Mouse (Mus musculus) CH12.LX (cell line): Measurements from ENCODE around the gene Tnpo2. TPM values are rescaled to one million over a fixed set of nuclear protein-coding genes. Genes with fewer than 3 reads are reported as not detected.

ENCODE experiments used
- DNase-seq: peaks from one replicate; pipeline ENCODE4 v3.0.0-alpha.2; 2013; ENCODE audit errors: extremely low read depth
- H3K27ac ChIP-seq: 2 replicates; pipeline ENCODE4 v1.5.1; 2012; ENCODE audit warnings: low read depth, mild to moderate bottlenecking, control low read depth, moderate library complexity; ENCODE audit not compliant: insufficient read depth
- H3K27me3 ChIP-seq: replicated peaks from 2 replicates; pipeline ENCODE3; 2012; ENCODE audit warnings: inconsistent platforms
- H3K36me3 ChIP-seq, 2 experiments: replicated peaks in 1 of 2; 2 replicates each; pipeline versions ENCODE3 to v1.6.1; 2012; ENCODE audit warnings: inconsistent platforms in 1 of 2, low read length in 1 of 2, mild to moderate bottlenecking in 1 of 2, mixed read lengths in 1 of 2, moderate library complexity in 1 of 2; ENCODE audit not compliant: control insufficient read depth in 1 of 2, insufficient read depth in 1 of 2
- H3K4me1 ChIP-seq, 2 experiments: 2 replicates each; pipeline ENCODE4 v1.6.1; 2012; ENCODE audit warnings: inconsistent platforms in 1 of 2, moderate library complexity in 1 of 2; ENCODE audit not compliant: insufficient read depth in 2 of 2, control insufficient read depth in 1 of 2
- H3K4me2 ChIP-seq: 2 replicates; pipeline ENCODE4 v1.6.1; 2012; ENCODE audit warnings: low read depth, mild to moderate bottlenecking, control low read depth; ENCODE audit not compliant: poor library complexity, insufficient read depth, severe bottlenecking
- H3K4me3 ChIP-seq, 3 experiments: fragments of 150-350 bp in 1 of 3; sonication (generic) in 1 of 3; replicated peaks in 1 of 3; 2 replicates each; pipeline versions ENCODE3 to v1.5.1; 2011 to 2012; ENCODE audit warnings: low read depth in 2 of 3, low read length in 2 of 3, mild to moderate bottlenecking in 2 of 3, moderate library complexity in 2 of 3, control low read depth in 1 of 3, improper control_type of control experiment in 1 of 3, inconsistent platforms in 1 of 3, mixed read lengths in 1 of 3; ENCODE audit not compliant: poor library complexity in 1 of 3
- H3K79me2 ChIP-seq: replicated peaks from 2 replicates; pipeline ENCODE4 v1.6.1; 2012; ENCODE audit warnings: mild to moderate bottlenecking, moderate library complexity; ENCODE audit not compliant: control insufficient read depth, poor library complexity, insufficient read depth, severe bottlenecking; ENCODE audit errors: extremely low read depth
- H3K9ac ChIP-seq: 2 replicates; pipeline ENCODE4 v1.6.1; 2012; ENCODE audit warnings: low read depth, mild to moderate bottlenecking, control low read depth, moderate library complexity; ENCODE audit not compliant: insufficient read depth
- H3K9me3 ChIP-seq: replicated peaks from 2 replicates; pipeline ENCODE3; 2012; ENCODE audit warnings: low read length, inconsistent platforms, mixed read lengths
- BHLHE40 ChIP-seq: IDR thresholded peaks from 2 replicates; pipeline ENCODE4 v1.6.1; 2011; ENCODE audit warnings: mild to moderate bottlenecking, low read depth, low read length, improper control_type of control experiment
- CHD2 ChIP-seq: IDR thresholded peaks from 2 replicates; pipeline ENCODE4 v1.6.1; 2011; ENCODE audit warnings: low read length, improper control_type of control experiment
- E2F4 ChIP-seq: IDR thresholded peaks from 2 replicates; pipeline ENCODE4 v1.6.1; 2011; ENCODE audit warnings: low read depth, low read length, improper control_type of control experiment; ENCODE audit not compliant: insufficient replicate concordance
- ELF1 ChIP-seq: IDR thresholded peaks from 2 replicates; pipeline ENCODE4 v1.6.1; 2014; ENCODE audit warnings: low read depth, mild to moderate bottlenecking, inconsistent platforms, low read length, improper control_type of control experiment
- EP300 ChIP-seq: IDR thresholded peaks from 2 replicates; pipeline ENCODE4 v1.6.1; 2011; ENCODE audit warnings: low read length, improper control_type of control experiment
- GABPA ChIP-seq: IDR thresholded peaks from 2 replicates; pipeline ENCODE4 v1.6.1; 2012; ENCODE audit warnings: low read depth, low read length, improper control_type of control experiment, inconsistent platforms; ENCODE audit not compliant: insufficient replicate concordance
- JUN ChIP-seq: IDR thresholded peaks from 2 replicates; pipeline ENCODE4 v1.6.1; 2011; ENCODE audit warnings: low read depth, mild to moderate bottlenecking, low read length, improper control_type of control experiment, moderate library complexity; ENCODE audit not compliant: insufficient read depth
- KAT2A ChIP-seq: IDR thresholded peaks from 2 replicates; pipeline ENCODE4 v1.6.1; 2012; ENCODE audit warnings: low read length, improper control_type of control experiment, inconsistent platforms; ENCODE audit not compliant: insufficient replicate concordance
- MAFK ChIP-seq: IDR thresholded peaks from 2 replicates; pipeline ENCODE4 v1.6.1; 2011; ENCODE audit warnings: low read length, improper control_type of control experiment; ENCODE audit not compliant: insufficient replicate concordance
- MAZ ChIP-seq: IDR thresholded peaks from 2 replicates; pipeline ENCODE4 v1.6.1; 2012; ENCODE audit warnings: low read depth, mild to moderate bottlenecking, inconsistent platforms, low read length, improper control_type of control experiment, moderate library complexity
- MEF2A ChIP-seq: IDR thresholded peaks from 2 replicates; pipeline ENCODE4 v1.6.1; 2014; ENCODE audit warnings: low read depth, mild to moderate bottlenecking, inconsistent platforms, low read length, improper control_type of control experiment, borderline replicate concordance
- MXI1 ChIP-seq: IDR thresholded peaks from 2 replicates; pipeline ENCODE4 v1.6.1; 2011; ENCODE audit warnings: mild to moderate bottlenecking, low read depth, low read length, improper control_type of control experiment
- MYC ChIP-seq: IDR thresholded peaks from 2 replicates; pipeline ENCODE4 v1.6.1; 2011; ENCODE audit warnings: low read depth, mild to moderate bottlenecking, improper control_type of control experiment, low read length
- NELFE ChIP-seq: IDR thresholded peaks from 2 replicates; pipeline ENCODE4 v1.6.1; 2011; ENCODE audit warnings: low read depth, low read length, improper control_type of control experiment
- NRF1 ChIP-seq: IDR thresholded peaks from 2 replicates; pipeline ENCODE4 v1.6.1; 2014; ENCODE audit warnings: low read depth, mild to moderate bottlenecking, inconsistent platforms, low read length, improper control_type of control experiment, moderate library complexity
- PAX5 ChIP-seq: IDR thresholded peaks from 2 replicates; pipeline ENCODE4 v1.6.1; 2012; ENCODE audit warnings: low read length, inconsistent platforms, mixed read lengths
- POLR2A ChIP-seq: IDR thresholded peaks from 2 replicates; pipeline ENCODE4 v1.6.1; 2011; ENCODE audit warnings: low read depth, mild to moderate bottlenecking, improper control_type of control experiment, low read length
- POLR2AphosphoS2 ChIP-seq: IDR thresholded peaks from 2 replicates; pipeline ENCODE4 v1.6.1; 2011; ENCODE audit warnings: low read depth, low read length, improper control_type of control experiment
- RCOR1 ChIP-seq: conservative IDR thresholded peaks from 2 replicates; pipeline ENCODE4 v1.6.1; 2012; ENCODE audit warnings: low read depth, mild to moderate bottlenecking, inconsistent platforms, low read length, improper control_type of control experiment
- SIN3A ChIP-seq: IDR thresholded peaks from 2 replicates; pipeline ENCODE4 v1.6.1; 2012; ENCODE audit warnings: low read length, improper control_type of control experiment, inconsistent platforms
- SMC3 ChIP-seq: IDR thresholded peaks from 2 replicates; pipeline ENCODE4 v1.6.1; 2011; ENCODE audit warnings: low read depth, low read length, improper control_type of control experiment
- TBP ChIP-seq: conservative IDR thresholded peaks from 2 replicates; pipeline ENCODE4 v1.6.1; 2011; ENCODE audit warnings: low read depth, low read length, improper control_type of control experiment
- TCF12 ChIP-seq: IDR thresholded peaks from 2 replicates; pipeline ENCODE4 v1.6.1; 2014; ENCODE audit warnings: low read depth, mild to moderate bottlenecking, inconsistent platforms, low read length, improper control_type of control experiment
- UBTF ChIP-seq: IDR thresholded peaks from 2 replicates; pipeline ENCODE4 v1.6.1; 2012; ENCODE audit warnings: low read depth, mild to moderate bottlenecking, inconsistent platforms, low read length, improper control_type of control experiment, moderate library complexity
- ZC3H11A ChIP-seq: IDR thresholded peaks from 2 replicates; pipeline ENCODE4 v1.6.1; 2012; ENCODE audit warnings: low read depth, mild to moderate bottlenecking, inconsistent platforms, low read length, improper control_type of control experiment
- ZKSCAN1 ChIP-seq: IDR thresholded peaks from 2 replicates; pipeline ENCODE4 v1.6.1; 2012; ENCODE audit warnings: low read depth, inconsistent platforms, low read length, improper control_type of control experiment, borderline replicate concordance
- ZNF384 ChIP-seq: IDR thresholded peaks from 2 replicates; pipeline ENCODE4 v1.6.1; 2012; ENCODE audit warnings: low read depth, low read length, improper control_type of control experiment, inconsistent platforms
- dilution Hi-C: fragments of 300-500 bp; cut with MboI; formaldehyde crosslinking; loops from 2 replicates; pipeline ENCODE4 v1.14.3; 2020; ENCODE audit warnings: low sequenced_read_pairs; ENCODE audit not compliant: extremely low pct_unique_long_range_greater_than_20kb, extremely low pct_ligation_motif_present
- in situ Hi-C: fragments of 300-500 bp; cut with MboI; formaldehyde crosslinking; loops from 3 replicates; pipeline ENCODE4 v1.14.3; 2019; ENCODE audit warnings: low sequenced_read_pairs, low pct_ligation_motif_present, low pct_unique_long_range_greater_than_20kb, mixed read lengths
- polyA plus RNA-seq: library from polyadenylated mRNA; unstranded; fragments of >175 nt; gene quantifications from 2 replicates; pipeline ENCODE4 v1.2.1, GENCODE M21; 2012; ENCODE audit warnings: low read depth; ENCODE audit not compliant: insufficient read length
- total RNA-seq, 2 experiments: library from RNA; depleted of rRNA; stranded (reverse); fragments of 300-350 nt in 1 of 2; fragments of >200 nt in 1 of 2; gene quantifications; 2 replicates each; pipeline ENCODE4 v1.2.3; 2012 to 2014

The Tnpo2 gene
- total and polyA plus RNA-seq, 3 experiments, result 36.3 to 57.0 (median 48.0) TPM

- Histone ChIP-seq H3K9ac (no peak overlapping the region), H3K4me2 (no peak overlapping the region), H3K27me3 (no peaks in the 10 kb centered on the region), H3K9me3 (no peaks in the 10 kb centered on the region), H3K79me2 (no peaks in the 10 kb centered on the region), H3K4me3 (no peak overlapping the region), H3K4me1 (peaks cover 5 to 18% of the 10 kb centered on the region in 2 experiments), H3K36me3 (peaks cover 31 to 57% of the 10 kb centered on the region in 2 experiments), H3K27ac (no peak overlapping the region)
- dilution Hi-C loops (no loop called here), in situ Hi-C loops (no loop called here)
- TF ChIP-seq TBP (no peak), NRF1 (no peak), MXI1 (no peak), SIN3A (no peak), GABPA (no peak), ZKSCAN1 (no peak), POLR2AphosphoS2 (no peak), MAFK (no peak), ZNF384 (no peak), JUN (no peak), NELFE (no peak), BHLHE40 (no peak), E2F4 (no peak), TCF12 (no peak), KAT2A (no peak), PAX5 (no peak), MAZ (no peak)
- DNase-seq, result no peak
These were observed 25.9 kb downstream of the Tnpo2 start for GRCm38 (mm10) chr8:85062603-85063002.

- H3K9me3 ChIP-seq, result no peaks in the 10 kb centered on the region
- no peak overlapping the region for H3K4me3 ChIP-seq
- H3K4me1 ChIP-seq, result peaks cover 5 to 16% of the 10 kb centered on the region in 2 experiments
- in situ Hi-C loops (no loop called here), dilution Hi-C loops (no loop called here)
- H3K27ac ChIP-seq, result no peak overlapping the region
- H3K36me3 ChIP-seq, result peaks cover 37 to 68% of the 10 kb centered on the region in 2 experiments
- DNase-seq, result no peak
- no peak overlapping the region for H3K4me2 ChIP-seq
- no peaks in the 10 kb centered on the region for H3K27me3 ChIP-seq
- H3K79me2 ChIP-seq, result no peaks in the 10 kb centered on the region
- H3K9ac ChIP-seq, result no peak overlapping the region
- TF ChIP-seq GABPA, result no peak
- TF ChIP-seq ZNF384, result no peak
- no peak for TF ChIP-seq MYC
- TF ChIP-seq UBTF, result no peak
- no peak for TF ChIP-seq NRF1
- TF ChIP-seq EP300, result no peak
- TF ChIP-seq POLR2A, result no peak
- no peak for TF ChIP-seq SMC3
- no peak for TF ChIP-seq ELF1
- TF ChIP-seq ZC3H11A, result no peak
- no peak for TF ChIP-seq ZKSCAN1
- TF ChIP-seq CHD2, result no peak
- TF ChIP-seq PAX5, result no peak
- TF ChIP-seq BHLHE40, result no peak
- no peak for TF ChIP-seq KAT2A
- TF ChIP-seq MEF2A, result no peak
- TF ChIP-seq SIN3A, result no peak
- TF ChIP-seq RCOR1, result no peak
These were observed 28.5 kb downstream of the Tnpo2 start for GRCm38 (mm10) chr8:85065213-85065612.
